Mouse (Mus musculus) MEL (cell line): ENCODE data around the gene Gpat3. TPM values are rescaled to one million over a fixed set of nuclear protein-coding genes. Genes with fewer than 3 reads are reported as not detected.

Experiments used
- DNase-seq: peaks from one replicate; pipeline ENCODE4 v3.0.0; 2011; ENCODE audit warnings: low read depth, low spot score
- H3K27ac ChIP-seq: 2 replicates; pipeline ENCODE4 v1.5.1; 2012; ENCODE audit warnings: low read depth, mild to moderate bottlenecking, control low read depth, low read length, moderate library complexity; ENCODE audit not compliant: control insufficient read depth
- H3K27me3 ChIP-seq, 2 experiments: fragments of 150-350 bp in 1 of 2; sonication (generic) in 1 of 2; 2 replicates each; pipeline ENCODE4 v1.6.1; 2012; ENCODE audit warnings: low read length in 2 of 2, mild to moderate bottlenecking in 2 of 2, improper control_type of control experiment in 1 of 2, moderate library complexity in 1 of 2; ENCODE audit not compliant: insufficient read depth in 2 of 2, control insufficient read depth in 1 of 2
- H3K36me3 ChIP-seq, 2 experiments: 2 replicates each; pipeline ENCODE4 v1.6.1; 2012 to 2014; ENCODE audit warnings: low read length in 2 of 2, improper control_type of control experiment in 1 of 2, inconsistent platforms in 1 of 2, mild to moderate bottlenecking in 1 of 2; ENCODE audit not compliant: insufficient read depth in 2 of 2, control insufficient read depth in 1 of 2
- H3K4me1 ChIP-seq, 2 experiments: fragments of 150-350 bp in 1 of 2; sonication (generic) in 1 of 2; 2 replicates each; pipeline ENCODE4 v1.6.1; 2012; ENCODE audit warnings: low read length in 2 of 2, improper control_type of control experiment in 1 of 2, mild to moderate bottlenecking in 1 of 2; ENCODE audit not compliant: insufficient read depth in 2 of 2, control insufficient read depth in 1 of 2
- H3K4me3 ChIP-seq, 2 experiments: fragments of 150-350 bp in 1 of 2; sonication (generic) in 1 of 2; 2 replicates each; pipeline ENCODE4 v1.5.1; 2012; ENCODE audit warnings: low read depth in 2 of 2, low read length in 2 of 2, mild to moderate bottlenecking in 2 of 2, moderate library complexity in 2 of 2, control low read depth in 1 of 2, improper control_type of control experiment in 1 of 2; ENCODE audit not compliant: control insufficient read depth in 1 of 2, insufficient read depth in 1 of 2
- H3K79me2 ChIP-seq: 2 replicates; pipeline ENCODE4 v1.6.1; 2012; ENCODE audit warnings: mild to moderate bottlenecking, low read length, moderate library complexity; ENCODE audit not compliant: control insufficient read depth, poor library complexity, insufficient read depth
- H3K9ac ChIP-seq: 2 replicates; pipeline ENCODE4 v1.6.1; 2012; ENCODE audit warnings: low read depth, mild to moderate bottlenecking, control low read depth, low read length, moderate library complexity; ENCODE audit not compliant: control insufficient read depth, poor library complexity, severe bottlenecking
- H3K9me3 ChIP-seq: fragments of 150-350 bp; sonication (generic); replicated peaks from 2 replicates; pipeline ENCODE4 v1.6.1; 2012; ENCODE audit warnings: mild to moderate bottlenecking, low read length, improper control_type of control experiment, moderate library complexity; ENCODE audit not compliant: insufficient read depth
- BHLHE40 ChIP-seq: IDR thresholded peaks from 2 replicates; pipeline ENCODE4 v1.6.1; 2012; ENCODE audit warnings: low read depth, mild to moderate bottlenecking, inconsistent platforms, low read length, improper control_type of control experiment, borderline replicate concordance
- CHD1 ChIP-seq: IDR thresholded peaks from 2 replicates; pipeline ENCODE4 v1.6.1; 2012; ENCODE audit warnings: low read depth, mild to moderate bottlenecking, inconsistent platforms, low read length, improper control_type of control experiment
- CTCF ChIP-seq, 3 experiments: IDR thresholded peaks in 2 of 3; conservative IDR thresholded peaks in 1 of 3; 2 replicates each; pipeline ENCODE4 v1.5.1; 2011 to 2012; ENCODE audit warnings: low read length in 3 of 3, low read depth in 2 of 3, mild to moderate bottlenecking in 2 of 3, improper control_type of control experiment in 1 of 3, inconsistent platforms in 1 of 3, mixed read lengths in 1 of 3, moderate library complexity in 1 of 3; ENCODE audit not compliant: control insufficient read depth in 1 of 3, insufficient read depth in 1 of 3, poor library complexity in 1 of 3, severe bottlenecking in 1 of 3
- ELF1 ChIP-seq: IDR thresholded peaks from 2 replicates; pipeline ENCODE4 v1.6.1; 2014; ENCODE audit warnings: low read depth, mild to moderate bottlenecking, inconsistent platforms, low read length, improper control_type of control experiment, moderate library complexity
- ETS1 ChIP-seq: IDR thresholded peaks from 2 replicates; pipeline ENCODE4 v1.6.1; 2012; ENCODE audit warnings: low read depth, mild to moderate bottlenecking, inconsistent platforms, low read length, improper control_type of control experiment, moderate library complexity
- GATA1 ChIP-seq: IDR thresholded peaks from 2 replicates; pipeline ENCODE4 v1.6.1; 2011; ENCODE audit warnings: low read depth, low read length, improper control_type of control experiment
- HCFC1 ChIP-seq: IDR thresholded peaks from 2 replicates; pipeline ENCODE4 v1.6.1; 2012; ENCODE audit warnings: low read depth, mild to moderate bottlenecking, inconsistent platforms, low read length, improper control_type of control experiment, moderate library complexity
- MAX ChIP-seq: IDR thresholded peaks from 2 replicates; pipeline ENCODE4 v1.6.1; 2011; ENCODE audit warnings: low read length, improper control_type of control experiment
- MAZ ChIP-seq: IDR thresholded peaks from 2 replicates; pipeline ENCODE4 v1.6.1; 2012; ENCODE audit warnings: low read depth, mild to moderate bottlenecking, inconsistent platforms, low read length, improper control_type of control experiment
- MEF2A ChIP-seq: IDR thresholded peaks from 2 replicates; pipeline ENCODE4 v1.6.1; 2014; ENCODE audit warnings: low read depth, mild to moderate bottlenecking, inconsistent platforms, low read length, improper control_type of control experiment; ENCODE audit not compliant: poor library complexity, insufficient replicate concordance, severe bottlenecking; ENCODE audit errors: extremely low read depth
- MXI1 ChIP-seq: IDR thresholded peaks from 2 replicates; pipeline ENCODE4 v1.6.1; 2011; ENCODE audit warnings: mild to moderate bottlenecking, low read depth, low read length, improper control_type of control experiment
- NELFE ChIP-seq: IDR thresholded peaks from 2 replicates; pipeline ENCODE4 v1.6.1; 2011; ENCODE audit warnings: low read depth, low read length, improper control_type of control experiment
- POLR2AphosphoS2 ChIP-seq: IDR thresholded peaks from 2 replicates; pipeline ENCODE4 v1.6.1; 2011; ENCODE audit warnings: low read length, improper control_type of control experiment
- RAD21 ChIP-seq: IDR thresholded peaks from 2 replicates; pipeline ENCODE4 v1.6.1; 2011; ENCODE audit warnings: mild to moderate bottlenecking, low read depth, low read length, improper control_type of control experiment
- RCOR1 ChIP-seq: IDR thresholded peaks from 2 replicates; pipeline ENCODE4 v1.6.1; 2012; ENCODE audit warnings: low read depth, mild to moderate bottlenecking, inconsistent platforms, low read length, improper control_type of control experiment
- SIN3A ChIP-seq: IDR thresholded peaks from 2 replicates; pipeline ENCODE4 v1.6.1; 2012; ENCODE audit warnings: low read length, improper control_type of control experiment, inconsistent platforms
- SMC3 ChIP-seq: IDR thresholded peaks from 2 replicates; pipeline ENCODE4 v1.6.1; 2011; ENCODE audit warnings: low read depth, low read length, improper control_type of control experiment
- UBTF ChIP-seq: IDR thresholded peaks from 2 replicates; pipeline ENCODE4 v1.6.1; 2012; ENCODE audit warnings: low read depth, mild to moderate bottlenecking, inconsistent platforms, low read length, improper control_type of control experiment, moderate library complexity, borderline replicate concordance; ENCODE audit not compliant: insufficient read depth
- ZC3H11A ChIP-seq: IDR thresholded peaks from 2 replicates; pipeline ENCODE4 v1.6.1; 2012; ENCODE audit warnings: low read depth, mild to moderate bottlenecking, inconsistent platforms, low read length, improper control_type of control experiment
- ZKSCAN1 ChIP-seq: IDR thresholded peaks from 2 replicates; pipeline ENCODE4 v1.6.1; 2012; ENCODE audit warnings: low read depth, mild to moderate bottlenecking, inconsistent platforms, low read length, improper control_type of control experiment, moderate library complexity
- ZNF384 ChIP-seq: IDR thresholded peaks from 2 replicates; pipeline ENCODE4 v1.6.1; 2012; ENCODE audit warnings: low read depth, mild to moderate bottlenecking, inconsistent platforms, low read length, improper control_type of control experiment
- polyA plus RNA-seq, 2 experiments: library from polyadenylated mRNA; stranded (reverse) in 1 of 2; unstranded in 1 of 2; fragments of >175 nt in 1 of 2; fragments of >200 nt in 1 of 2; gene quantifications; 2 replicates each; pipeline versions ENCODE4 v1.2.1 to v1.2.4; 2012; ENCODE audit warnings: low replicate concordance in 2 of 2, low read depth in 1 of 2; ENCODE audit not compliant: insufficient read length in 2 of 2, insufficient read depth in 1 of 2, missing spikeins in 1 of 2
- total RNA-seq: library from RNA; depleted of rRNA; stranded (reverse); fragments of 300-350 nt; gene quantifications from 2 replicates; pipeline ENCODE4 v1.2.3, GENCODE M21; 2012

Gene Gpat3
- total and polyA plus RNA-seq, 3 experiments, result 0.04 to 0.13 TPM; not detected in 1

DNA sequence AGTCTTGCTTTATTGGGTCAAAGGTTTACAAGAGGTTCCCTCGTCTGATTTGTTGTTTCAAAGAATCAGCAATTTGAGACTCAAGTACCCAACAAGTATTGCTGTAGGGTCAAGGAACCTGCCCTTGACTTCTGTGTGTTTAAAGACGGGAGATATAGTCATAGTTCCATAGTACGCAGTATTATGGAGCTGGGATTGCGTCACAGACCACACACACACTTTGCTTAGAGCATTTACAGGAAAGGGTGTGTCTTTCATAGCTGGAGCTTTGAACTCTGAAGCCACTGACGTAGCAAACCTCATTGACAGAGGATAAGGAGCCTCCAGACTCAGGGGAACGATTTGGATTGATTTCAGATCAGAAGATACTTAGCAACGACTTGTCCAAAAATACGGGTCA, 70.9 kb downstream of the Gpat3 start:
- Histone ChIP-seq H3K27ac (no peak overlapping the region), H3K79me2 (no peaks in the 10 kb centered on the region), H3K27me3 (no peaks in the 10 kb centered on the region), H3K9ac (no peak overlapping the region), H3K4me3 (peak overlapping the region; percentile 25 to 61; a peak in 3 of 4 replicates), H3K9me3 (no peaks in the 10 kb centered on the region), H3K4me1 (0 out of 4 replicates have a peak, but pooled peaks cover 0 to 2% of the 10 kb centered on the region in 2 experiments), H3K36me3 (peaks cover 0 to 3% of the 10 kb centered on the region in 2 experiments; a peak in 1 of 4 replicates)
- no peak; a peak in 1 of 6 replicates for TF ChIP-seq CTCF (IDR thresholded peaks at IDR 0.05 in 2 of 3, conservative IDR thresholded peaks at IDR 0.05 in 1 of 3; ENCODE audit: control insufficient read depth in 1 of 3, insufficient read depth in 1 of 3, low read depth in 2 of 3, low read length in 3 of 3, poor library complexity in 1 of 3, severe bottlenecking in 1 of 3)
- TF ChIP-seq ZC3H11A, result no peak
- TF ChIP-seq ETS1, result 0 out of 2 replicates have a peak, but pooled peaks have one; percentile 6
- DNase-seq, result peak; percentile 67

DNA sequence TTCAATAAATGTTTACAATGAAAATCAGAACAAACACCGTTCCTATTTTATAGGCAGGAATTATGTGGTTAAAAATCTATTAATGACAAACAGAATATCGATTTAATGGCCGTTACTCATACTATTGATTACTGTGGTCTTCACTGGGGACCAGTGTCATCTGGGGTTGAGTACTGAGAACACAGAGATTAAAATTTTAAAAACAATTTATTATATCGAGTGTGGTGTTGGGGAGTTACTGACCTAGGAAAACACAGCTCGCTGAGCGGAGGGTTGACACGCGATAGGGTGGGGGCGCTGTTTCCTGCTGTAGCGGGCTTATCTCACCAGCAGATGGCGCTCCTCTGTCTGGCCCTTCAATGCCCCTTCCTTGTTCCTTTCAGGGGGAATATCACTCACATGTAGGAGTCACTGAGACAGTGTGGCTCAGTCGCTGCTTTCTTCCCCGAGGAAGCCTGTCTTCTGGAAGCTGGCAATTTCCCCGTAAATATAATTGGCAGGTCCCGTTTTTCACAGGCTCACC, 71.8 kb downstream of the Gpat3 start:
- H3K27me3 ChIP-seq, result no peaks in the 10 kb centered on the region
- TF ChIP-seq HCFC1, result no peak
- no peak for TF ChIP-seq UBTF
- TF ChIP-seq ELF1, result peak; percentile 18; the same call in 1 of the 2 replicates
- peak; percentile 95 to 100 (median 100); a peak in 5 of 6 replicates for TF ChIP-seq CTCF (IDR thresholded peaks at IDR 0.05 in 2 of 3, conservative IDR thresholded peaks at IDR 0.05 in 1 of 3; ENCODE audit: control insufficient read depth in 1 of 3, insufficient read depth in 1 of 3, low read depth in 2 of 3, low read length in 3 of 3, poor library complexity in 1 of 3, severe bottlenecking in 1 of 3)
- peak; percentile 34; the same call in 1 of the 2 replicates for TF ChIP-seq MAX
- TF ChIP-seq ZKSCAN1, result no peak
- TF ChIP-seq POLR2AphosphoS2, result no peak
- TF ChIP-seq BHLHE40, result no peak
- TF ChIP-seq MEF2A, result no peak
- TF ChIP-seq GATA1, result peak; percentile 30; the same call in 1 of the 2 replicates
- TF ChIP-seq SIN3A, result no peak
- TF ChIP-seq RAD21, result peak; percentile 39
- no peak for TF ChIP-seq ZC3H11A
- TF ChIP-seq RCOR1, result no peak
- no peak for TF ChIP-seq ZNF384
- TF ChIP-seq CHD1, result no peak
- TF ChIP-seq MXI1, result peak; percentile 33; the same call in 1 of the 2 replicates
- peak; percentile 69 for TF ChIP-seq SMC3
- TF ChIP-seq MAZ, result peak; percentile 84
- no peak for TF ChIP-seq NELFE
- no peak overlapping the region for H3K27ac ChIP-seq
- peak overlapping the region; percentile 19 to 61; a peak in 3 of 4 replicates for H3K4me3 ChIP-seq
- H3K36me3 ChIP-seq, result peaks cover 0 to 3% of the 10 kb centered on the region in 2 experiments; a peak in 1 of 4 replicates
- H3K9me3 ChIP-seq, result no peaks in the 10 kb centered on the region
- no peaks in the 10 kb centered on the region for H3K79me2 ChIP-seq
- H3K9ac ChIP-seq, result no peak overlapping the region
- DNase-seq, result peak; percentile 80
- H3K4me1 ChIP-seq, result 0 out of 4 replicates have a peak, but pooled peaks cover 0 to 2% of the 10 kb centered on the region in 2 experiments
